In genomic region chr5:30071677-30072076, GRCm38 (mm10) we compare ENCODE assay signal across 10 mouse cellular contexts. TPM values are rescaled to one million over a fixed set of nuclear protein-coding genes. Genes with fewer than 3 reads are reported as not detected.
DNase-seq lines count a peak whose midpoint lies in the region; ATAC-seq and TF ChIP-seq lines count a peak whose summit lies in the region.
"Had no signal": no experiment of that assay in that cellular context is flagged by ENCODE, and none has a peak within 500 bp of the region (broad histone marks: within the 10 kb centered on the region; RNA-seq: fewer than 3 reads in every experiment).

No protein-coding gene starts in this region.

- H3K9ac ChIP-seq in heart, embryonic 16.5 days (ENCODE audit: low read length), result peak overlapping the region; percentile 87
- H3K9ac ChIP-seq in CH12.LX (ENCODE audit: insufficient read depth, low read depth), result peak overlapping the region; percentile 75
- H3K9ac ChIP-seq in liver, embryonic 12.5 days, result peak overlapping the region; percentile 91

- no peak for TF ChIP-seq POLR2A in CH12.LX (IDR thresholded peaks at IDR 0.05; ENCODE audit: low read depth, low read length)
- no peak for TF ChIP-seq POLR2A in embryonic fibroblast, embryonic 13.5 days (IDR thresholded peaks at IDR 0.05; ENCODE audit: low read depth, low read length)

- in situ Hi-C loops in CH12.LX (cut with MboI; ENCODE audit: low pct_ligation_motif_present, low pct_unique_long_range_greater_than_20kb, low sequenced_read_pairs), result no loop called here

- no peaks in the 10 kb centered on the region for H3K9me3 ChIP-seq in heart, embryonic 16.5 days (replicated peaks; ENCODE audit: control insufficient read depth, low read length)
- H3K9me3 ChIP-seq in CH12.LX (replicated peaks; ENCODE audit: low read length), result no peaks in the 10 kb centered on the region
- H3K9me3 ChIP-seq in liver, embryonic 12.5 days (replicated peaks), result no peaks in the 10 kb centered on the region

- H3K4me1 ChIP-seq in heart, embryonic 16.5 days (ENCODE audit: control insufficient read depth, insufficient read depth, low read length), result peaks cover 7% of the 10 kb centered on the region
- H3K4me1 ChIP-seq in CH12.LX (ENCODE audit: control insufficient read depth in 1 of 2, insufficient read depth in 2 of 2), result peaks cover 0 to 31% of the 10 kb centered on the region in 2 experiments; a peak in 2 of 4 replicates
- no peaks in the 10 kb centered on the region for H3K4me1 ChIP-seq in embryonic fibroblast, embryonic 13.5 days (ENCODE audit: control insufficient read depth, insufficient read depth, low read length)
- peaks cover 21% of the 10 kb centered on the region for H3K4me1 ChIP-seq in liver, embryonic 12.5 days

- DNase-seq in heart, adult 18-20 months, result no peak
- peak; percentile 54 for DNase-seq in CH12.LX (ENCODE audit: extremely low read depth)
- no peak for DNase-seq in right cerebral cortex, postnatal 36 days (ENCODE audit: low spot score in 2 of 2)
- no peak for DNase-seq in urinary bladder, postnatal 36 days (ENCODE audit: low spot score in 2 of 2)
- no peak for DNase-seq in embryo, embryonic 11 days
- DNase-seq: kidney, postnatal 25 days had no signal

- TF ChIP-seq CTCF in CH12.LX (conservative IDR thresholded peaks at IDR 0.05 in 1 of 2, IDR thresholded peaks at IDR 0.05 in 1 of 2; ENCODE audit: low read depth in 2 of 2, low read length in 2 of 2), result no peak
- no peak for TF ChIP-seq CTCF in embryonic fibroblast, embryonic 13.5 days (IDR thresholded peaks at IDR 0.05; ENCODE audit: borderline replicate concordance, insufficient read depth, low read length)

- H3K4me3 ChIP-seq in heart, embryonic 16.5 days (ENCODE audit: low read length), result peak overlapping the region; percentile 86
- peak overlapping the region; percentile 61 to 81 (median 71) for H3K4me3 ChIP-seq in CH12.LX (replicated peaks in 1 of 3; ENCODE audit: low read depth in 2 of 3, low read length in 2 of 3, poor library complexity in 1 of 3)
- peak overlapping the region; percentile 98; the same call in 1 of the 2 replicates for H3K4me3 ChIP-seq in embryonic fibroblast, embryonic 13.5 days (ENCODE audit: insufficient read depth, low read length)
- H3K4me3 ChIP-seq in liver, embryonic 12.5 days, result peak overlapping the region; percentile 89

- no peak for TF ChIP-seq RAD21 in CH12.LX (IDR thresholded peaks at IDR 0.05; ENCODE audit: low read depth, low read length)

- dilution Hi-C loops in CH12.LX (cut with MboI; ENCODE audit: extremely low pct_ligation_motif_present, extremely low pct_unique_long_range_greater_than_20kb, low sequenced_read_pairs), result no loop called here

- TF ChIP-seq EP300 in CH12.LX (IDR thresholded peaks at IDR 0.05; ENCODE audit: low read length), result no peak

- H3K36me3 ChIP-seq in heart, embryonic 16.5 days (ENCODE audit: control insufficient read depth, insufficient read depth), result peaks cover 31% of the 10 kb centered on the region
- H3K36me3 ChIP-seq in CH12.LX (replicated peaks in 1 of 2; ENCODE audit: control insufficient read depth in 1 of 2, insufficient read depth in 1 of 2, low read length in 1 of 2), result peaks cover 30 to 52% of the 10 kb centered on the region in 2 experiments
- H3K36me3 ChIP-seq in liver, embryonic 12.5 days, result peaks cover 54% of the 10 kb centered on the region

- H3K4me2 ChIP-seq in heart, embryonic 16.5 days (ENCODE audit: low read depth, low read length), result peak overlapping the region; percentile 91
- H3K4me2 ChIP-seq in CH12.LX (ENCODE audit: insufficient read depth, low read depth, poor library complexity, severe bottlenecking), result peak overlapping the region; percentile 91
- H3K4me2 ChIP-seq in liver, embryonic 12.5 days, result peak overlapping the region; percentile 76

- H3K79me2 ChIP-seq in CH12.LX (replicated peaks; ENCODE audit: control insufficient read depth, extremely low read depth, insufficient read depth, poor library complexity, severe bottlenecking), result peaks cover 45% of the 10 kb centered on the region

- no peak overlapping the region for H3K27ac ChIP-seq in heart, embryonic 16.5 days (ENCODE audit: low read length)
- peak overlapping the region; percentile 44; the same call in 1 of the 2 replicates for H3K27ac ChIP-seq in CH12.LX (ENCODE audit: insufficient read depth, low read depth)
- H3K27ac ChIP-seq in embryonic fibroblast, embryonic 13.5 days (ENCODE audit: insufficient read depth, low read length), result no peak overlapping the region
- no peak overlapping the region for H3K27ac ChIP-seq in liver, embryonic 12.5 days

- 75% methylated on average over 6 of the region's 6 CpGs for WGBS in heart, embryonic 16.5 days
- 64% methylated on average over 6 of the region's 6 CpGs for WGBS in liver, embryonic 12.5 days (ENCODE audit: insufficient replicate concordance)

- no peak for ATAC-seq in heart, embryonic 16.5 days (replicated peaks; ENCODE audit: extremely low read depth, insufficient read depth, low FRiP score)
- ATAC-seq in liver, embryonic 12.5 days, result no peak

- no peaks in the 10 kb centered on the region for H3K27me3 ChIP-seq in heart, embryonic 16.5 days (ENCODE audit: control insufficient read depth, insufficient read depth, low read length)
- no peaks in the 10 kb centered on the region for H3K27me3 ChIP-seq in CH12.LX (replicated peaks)
- H3K27me3 ChIP-seq in liver, embryonic 12.5 days (replicated peaks), result no peaks in the 10 kb centered on the region

TF ChIP-seq in CH12.LX, 34 proteins besides CTCF, POLR2A, EP300 and RAD21 (continues in another document):
- no peak for TF ChIP-seq NRF1 (IDR thresholded peaks at IDR 0.05; ENCODE audit: low read depth, low read length)
- no peak for TF ChIP-seq PAX5 (IDR thresholded peaks at IDR 0.05; ENCODE audit: low read length)
- no peak for TF ChIP-seq IRF4 (IDR thresholded peaks at IDR 0.05; ENCODE audit: low read depth, low read length)
- no peak for TF ChIP-seq ZC3H11A (IDR thresholded peaks at IDR 0.05; ENCODE audit: low read depth, low read length)
- no peak for TF ChIP-seq ZNF384 (IDR thresholded peaks at IDR 0.05; ENCODE audit: low read depth, low read length)
- peak; percentile 62; the same call in 1 of the 2 replicates for TF ChIP-seq MXI1 (IDR thresholded peaks at IDR 0.05; ENCODE audit: low read depth, low read length)
- no peak for TF ChIP-seq ZMIZ1 (IDR thresholded peaks at IDR 0.05; ENCODE audit: low read depth, low read length)
- TF ChIP-seq CHD1 (IDR thresholded peaks at IDR 0.05; ENCODE audit: low read depth, low read length), result no peak
- TF ChIP-seq UBTF (IDR thresholded peaks at IDR 0.05; ENCODE audit: low read depth, low read length), result no peak
- TF ChIP-seq SIN3A (IDR thresholded peaks at IDR 0.05; ENCODE audit: low read length), result peak; percentile 20; the same call in 1 of the 2 replicates
- TF ChIP-seq NELFE (IDR thresholded peaks at IDR 0.05; ENCODE audit: low read depth, low read length), result no peak
- TF ChIP-seq GABPA (IDR thresholded peaks at IDR 0.05; ENCODE audit: insufficient replicate concordance, low read depth, low read length), result no peak
- 0 out of 2 replicates have a peak, but pooled peaks have one; percentile 30 for TF ChIP-seq MYC (IDR thresholded peaks at IDR 0.05; ENCODE audit: low read depth, low read length)
- no peak for TF ChIP-seq JUN (IDR thresholded peaks at IDR 0.05; ENCODE audit: insufficient read depth, low read depth, low read length)
- TF ChIP-seq TCF12 (IDR thresholded peaks at IDR 0.05; ENCODE audit: low read depth, low read length), result no peak
- no peak for TF ChIP-seq ELF1 (IDR thresholded peaks at IDR 0.05; ENCODE audit: low read depth, low read length)
- no peak for TF ChIP-seq USF1 (IDR thresholded peaks at IDR 0.05; ENCODE audit: low read depth, low read length)
- no peak for TF ChIP-seq BHLHE40 (IDR thresholded peaks at IDR 0.05; ENCODE audit: low read depth, low read length)
- no peak for TF ChIP-seq MAX (IDR thresholded peaks at IDR 0.05; ENCODE audit: low read length)
- TF ChIP-seq ETS1 (conservative IDR thresholded peaks at IDR 0.05; ENCODE audit: low read depth, low read length), result no peak

RNA-seq across cellular contexts. Expression of gene Tyms, which starts 1.7 kb away (rescaled TPM):
- polyA plus RNA-seq in heart, embryonic 16.5 days (2015; fragmentation: Nextera tagmentation; extraction: Ambion mirVana), result 99.3 and 110 TPM in 2 replicates
- 1 to 10 TPM; 3.0 to 3.1 TPM for total RNA-seq in heart, adult 18-20 months (2021)
- total RNA-seq in CH12.LX (2012; rRNA removed) (153 and 174 TPM in 2 replicates), CH12.LX (2014; rRNA removed) (260 and 306 TPM in 2 replicates)
- polyA plus RNA-seq in CH12.LX (2012; ENCODE audit: insufficient read length, low read depth), result 193 and 211 TPM in 2 replicates
- 61.5 and 74.1 TPM in 2 replicates for polyA plus RNA-seq in embryonic fibroblast, embryonic 13.5 days (2011; ENCODE audit: insufficient read length, low read depth, missing spikeins)
- 278 and 289 TPM in 2 replicates for polyA plus RNA-seq in liver, embryonic 12.5 days (2016; fragmentation: Nextera tagmentation; extraction: Ambion mirVana)

RNA-seq across cellular contexts. Expression of gene Garem2, which starts 33.3 kb away (rescaled TPM):
- 0.12 and 0.20 TPM in 2 replicates for polyA plus RNA-seq in heart, embryonic 16.5 days (2015; fragmentation: Nextera tagmentation; extraction: Ambion mirVana)
- under 1 TPM in 1 of 2 experiments, not detected in 1; 0.10 TPM for total RNA-seq in heart, adult 18-20 months (2021)
- total RNA-seq in CH12.LX (2012; rRNA removed), result 0.13 and 0.21 TPM in 2 replicates
- not detected in 2 replicates for total RNA-seq in CH12.LX (2014; rRNA removed)
- polyA plus RNA-seq in CH12.LX (2012; ENCODE audit: insufficient read length, low read depth), result not detected in 2 replicates
- 1.9 and 2.6 TPM in 2 replicates for polyA plus RNA-seq in embryonic fibroblast, embryonic 13.5 days (2011; ENCODE audit: insufficient read length, low read depth, missing spikeins)
- 0.08 and 0.12 TPM in 2 replicates for polyA plus RNA-seq in liver, embryonic 12.5 days (2016; fragmentation: Nextera tagmentation; extraction: Ambion mirVana)

RNA-seq across cellular contexts. Expression of gene 3110082J24Rik, which starts 34.2 kb away (rescaled TPM):
- polyA plus RNA-seq in heart, embryonic 16.5 days (2015; fragmentation: Nextera tagmentation; extraction: Ambion mirVana), result not detected in 2 replicates
- not detected for total RNA-seq in heart, adult 18-20 months (2021)
- total RNA-seq in CH12.LX (2012; rRNA removed), result not detected in 2 replicates
- not detected in 2 replicates for total RNA-seq in CH12.LX (2014; rRNA removed)
- not detected in 2 replicates for polyA plus RNA-seq in CH12.LX (2012; ENCODE audit: insufficient read length, low read depth)
- polyA plus RNA-seq in embryonic fibroblast, embryonic 13.5 days (2011; ENCODE audit: insufficient read length, low read depth, missing spikeins), result not detected in 2 replicates
- polyA plus RNA-seq in liver, embryonic 12.5 days (2016; fragmentation: Nextera tagmentation; extraction: Ambion mirVana), result not detected in 2 replicates
- total RNA-seq: adrenal gland, postnatal 4 days had no signal

RNA-seq across cellular contexts. Expression of gene Il6, which starts 58.8 kb away (rescaled TPM):
- 0.09 TPM in 1 of 2 replicates, not detected in the other for polyA plus RNA-seq in heart, embryonic 16.5 days (2015; fragmentation: Nextera tagmentation; extraction: Ambion mirVana)
- not detected for total RNA-seq in heart, adult 18-20 months (2021)
- total RNA-seq in CH12.LX (2012; rRNA removed) (3.5 and 12.9 TPM in 2 replicates), CH12.LX (2014; rRNA removed) (1.2 TPM in 2 replicates)
- not detected in 2 replicates for polyA plus RNA-seq in CH12.LX (2012; ENCODE audit: insufficient read length, low read depth)
- polyA plus RNA-seq in embryonic fibroblast, embryonic 13.5 days (2011; ENCODE audit: insufficient read length, low read depth, missing spikeins), result 2.7 and 6.9 TPM in 2 replicates
- 0.11 and 0.22 TPM in 2 replicates for polyA plus RNA-seq in liver, embryonic 12.5 days (2016; fragmentation: Nextera tagmentation; extraction: Ambion mirVana)
- total RNA-seq: adrenal gland, postnatal 4 days had no signal
